In genomic region chr9:43302989-43303388, GRCm38 (mm10) we compare ENCODE assay signal across 25 mouse cellular contexts. TPM values are rescaled to one million over a fixed set of nuclear protein-coding genes. Genes with fewer than 3 reads are reported as not detected.
"Had no signal": no experiment of that assay in that cellular context is flagged by ENCODE, and none has a peak within 500 bp of the region (broad histone marks: within the 10 kb centered on the region; RNA-seq: fewer than 3 reads in every experiment).

No protein-coding gene starts in this region.

- H3K9ac ChIP-seq: limb, embryonic 12.5 days; limb, embryonic 15.5 days; liver, embryonic 14.5 days; lung, embryonic 14.5 days; neural tube, embryonic 12.5 days; neural tube, embryonic 15.5 days had no signal

- H3K4me2 ChIP-seq: limb, embryonic 12.5 days; limb, embryonic 15.5 days; lung, embryonic 14.5 days; midbrain, embryonic 11.5 days; neural tube, embryonic 12.5 days; neural tube, embryonic 15.5 days had no signal

- DNase-seq: kidney, adult 2 months; kidney, postnatal 25 days; layer of hippocampus, postnatal 36 days; left cerebral cortex, postnatal 4 days; lung, embryonic 14.5 days; lung, postnatal 4 days; midbrain, embryonic 14.5 days; right cerebral cortex, adult 18-20 months; right cerebral cortex, postnatal 14 days; right cerebral cortex, postnatal 4 days; thymus, adult 2 months; thymus, postnatal 14 days had no signal

- ATAC-seq: inflammation-experienced regulatory T-cells, adult 6 months; intestine, embryonic 16.5 days; lung, postnatal 0 days had no signal

- H3K4me1 ChIP-seq: limb, embryonic 12.5 days; neural tube, embryonic 12.5 days; neural tube, embryonic 15.5 days had no signal

- H3K27ac ChIP-seq: kidney, postnatal 0 days; left cerebral cortex, adult 2 months; limb, embryonic 12.5 days; limb, embryonic 15.5 days; liver, embryonic 14.5 days; neural tube, embryonic 12.5 days; neural tube, embryonic 15.5 days; stomach, postnatal 0 days had no signal

- H3K9me3 ChIP-seq: limb, embryonic 12.5 days; limb, embryonic 15.5 days; neural tube, embryonic 12.5 days; neural tube, embryonic 15.5 days had no signal

- H3K36me3 ChIP-seq: limb, embryonic 12.5 days; limb, embryonic 15.5 days; neural tube, embryonic 12.5 days; neural tube, embryonic 15.5 days had no signal

- H3K27me3 ChIP-seq: limb, embryonic 15.5 days; neural tube, embryonic 12.5 days; neural tube, embryonic 15.5 days had no signal

- H3K4me3 ChIP-seq: left cerebral cortex, adult 2 months; limb, embryonic 12.5 days; limb, embryonic 15.5 days; neural tube, embryonic 12.5 days; neural tube, embryonic 15.5 days had no signal

RNA-seq across cellular contexts. Expression of gene Trim29, which starts 7.7 kb away (rescaled TPM):
- total RNA-seq: left cerebral cortex, adult 2 months; left cerebral cortex, postnatal 4 days; megakaryocyte-erythroid progenitor cell, adult 5-6 weeks had no signal
- polyA plus RNA-seq: inflammation-experienced regulatory T-cells, adult 6 months; midbrain, embryonic 14.5 days had no signal
